Mouse (Mus musculus): Measurements from ENCODE around the gene Mmp8.

DNA sequence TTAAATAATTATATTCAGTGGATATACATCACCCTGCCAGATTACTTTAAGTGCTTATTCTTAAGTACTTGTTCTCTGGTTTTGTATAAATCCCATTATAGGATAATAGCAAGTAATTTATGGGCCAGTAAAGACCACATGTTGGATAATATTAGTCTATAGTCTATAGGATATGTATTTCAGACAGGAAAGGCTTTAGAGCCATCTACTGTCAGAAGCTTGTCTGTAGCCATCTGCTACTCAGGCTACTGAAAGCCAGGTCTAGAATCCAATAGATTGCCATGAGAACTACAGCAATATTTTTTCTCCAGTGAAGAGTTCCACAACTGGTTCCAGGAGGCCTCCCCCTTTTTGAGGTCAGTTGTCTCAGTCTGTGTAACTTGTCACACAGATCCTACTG, 15.5 kb upstream of the Mmp8 start:
- TF ChIP-seq CTCF (IDR thresholded peaks at IDR 0.05 in 2 of 3, conservative IDR thresholded peaks at IDR 0.05 in 1 of 3; ENCODE audit: control insufficient read depth in 1 of 3, insufficient read depth in 1 of 3, low read depth in 2 of 3, low read length in 3 of 3, poor library complexity in 1 of 3, severe bottlenecking in 1 of 3) (no peak), EP300 (IDR thresholded peaks at IDR 0.05; ENCODE audit: low read depth in 1 of 2, low read length in 2 of 2) (no peak), MEF2A (IDR thresholded peaks at IDR 0.05; ENCODE audit: extremely low read depth, insufficient replicate concordance, low read depth, low read length, poor library complexity, severe bottlenecking) (no peak), POLR2AphosphoS2 (IDR thresholded peaks at IDR 0.05; ENCODE audit: low read length) (no peak), TAL1 (IDR thresholded peaks at IDR 0.05; ENCODE audit: low read length) (no peak), NRF1 (IDR thresholded peaks at IDR 0.05; ENCODE audit: insufficient read depth, low read depth, low read length, poor library complexity, severe bottlenecking) (no peak), CHD1 (IDR thresholded peaks at IDR 0.05; ENCODE audit: low read depth, low read length) (no peak), GATA1 (IDR thresholded peaks at IDR 0.05; ENCODE audit: low read depth, low read length) (no peak), POLR2A (IDR thresholded peaks at IDR 0.05; ENCODE audit: control insufficient read depth in 1 of 2, insufficient read depth in 1 of 2, low read depth in 1 of 2, low read length in 2 of 2, poor library complexity in 1 of 2) (no peak), CHD2 (IDR thresholded peaks at IDR 0.05; ENCODE audit: low read length) (no peak), MAX (IDR thresholded peaks at IDR 0.05; ENCODE audit: low read length) (no peak)
